In the genomic region with DNA sequence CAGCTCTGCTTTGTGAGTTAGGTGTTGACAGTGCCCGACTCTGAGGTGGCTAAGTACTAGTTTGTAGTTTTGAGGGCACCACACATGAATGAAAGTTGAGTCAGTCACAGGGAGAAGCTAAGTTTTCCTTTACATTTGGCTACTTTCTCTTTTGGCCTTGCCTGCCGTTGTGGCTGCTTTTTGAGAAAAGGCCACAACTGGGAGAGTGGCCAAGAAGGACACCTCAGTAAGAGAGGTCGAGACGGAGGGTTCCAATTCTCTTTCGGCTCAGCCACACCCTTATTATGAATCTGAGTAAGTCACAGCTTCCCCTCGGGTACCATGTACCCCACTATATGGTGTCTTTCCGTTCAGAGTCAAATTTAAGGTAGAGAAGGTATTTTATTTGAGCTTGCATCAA, we compare ENCODE assay signal across 13 mouse cellular contexts. TPM values are rescaled to one million over a fixed set of nuclear protein-coding genes. Genes with fewer than 3 reads are reported as not detected.
DNase-seq lines count a peak whose midpoint lies in the region.
"Had no signal": no experiment of that assay in that cellular context is flagged by ENCODE, and none has a peak within 500 bp of the region (broad histone marks: within the 10 kb centered on the region; RNA-seq: fewer than 3 reads in every experiment).

No protein-coding gene starts in this region.

- peak; percentile 16 for DNase-seq in cerebellum, adult 9-11 months
- DNase-seq in cerebellum, adult 11 months: no peak
- DNase-seq in 3134 (ENCODE audit: extremely low read depth, insufficient read length, low spot score) (peak; percentile 58), 3T3-L1 (ENCODE audit: low read depth, low spot score) (peak; percentile 34)
- peak; percentile 7 to 16 for DNase-seq in adrenal gland, postnatal 36 days
- DNase-seq in spleen, postnatal 10 days (ENCODE audit: low spot score in 2 of 2): no peak
- DNase-seq: cerebellum, adult 2 months; cerebellum, postnatal 25 days; heart, postnatal 10 days; kidney, adult 18-20 months; kidney, postnatal 25 days; right cerebral cortex, adult 18-20 months; right cerebral cortex, postnatal 4 days had no signal

RNA-seq across cellular contexts. Expression of gene Btrc, which starts 3.1 kb away (rescaled TPM):
- 10 to 100 TPM; 33.8 to 37.3 TPM for total RNA-seq in adrenal gland, postnatal 36 days (2021)

Comparison
In these comparisons a context has a peak if more than half of its experiments do, and no peak if none do; other contexts are left out.
1. DNase-seq: peak in cerebellum, adult 9-11 months (single experiment), 3134 (single experiment), 3T3-L1 (single experiment) and adrenal gland, postnatal 36 days (2 of 2); none in cerebellum, adult 11 months (single experiment) and spleen, postnatal 10 days (0 of 2).